Mouse (Mus musculus) cerebellum, adult (tissue): ENCODE measurements around the gene Ndufaf5.
"Not testable (repeated sequence)": the region's sequence is repeated elsewhere in the genome, so short reads cannot be mapped to it uniquely, and the experiment has no call there.

Experiments
- ATAC-seq: cut with Nextera tagmentation; 2 replicates; pipeline ENCODE4 v1.9.2; 2017; ENCODE audit warnings: mild to moderate bottlenecking, moderate library complexity, mixed read lengths; ENCODE audit not compliant: insufficient number of reproducible peaks, low FRiP score, low TSS enrichment

Gene Ndufaf5

DNA sequence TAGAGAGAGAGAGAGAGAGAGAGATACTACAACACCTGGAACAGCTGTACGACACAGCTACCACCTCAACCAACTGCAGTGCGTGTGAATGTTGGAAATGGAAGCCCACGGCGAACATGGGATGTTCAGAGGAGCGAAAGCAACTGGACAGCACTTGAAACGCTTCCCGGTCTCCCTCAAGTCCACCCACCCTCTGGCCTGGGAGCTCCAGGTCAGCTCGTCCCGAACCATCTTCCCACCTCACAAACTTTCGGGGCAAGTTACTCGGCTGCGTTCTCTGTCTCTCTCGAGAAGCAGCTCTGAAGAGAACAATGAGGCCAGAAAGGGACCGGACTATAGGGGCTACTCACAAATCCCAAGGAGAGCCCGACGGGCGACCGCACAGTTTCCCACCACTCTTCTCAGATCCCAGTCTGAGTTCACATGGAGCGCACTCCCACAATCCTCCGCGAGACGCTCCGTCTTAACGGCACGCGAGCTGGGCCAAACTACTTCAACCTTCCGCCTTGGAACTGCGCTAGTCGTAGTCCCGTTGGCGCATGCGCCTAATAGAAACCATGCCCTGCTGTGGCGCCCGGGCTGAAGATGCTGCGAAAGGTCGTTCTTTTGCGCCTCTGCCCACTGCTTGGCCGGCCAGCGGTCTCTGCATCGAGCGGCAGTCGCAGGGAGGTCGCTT lies at the start of gene Ndufaf5, which contains the start of gene Esf1:
Gene Ndufaf5 (plus strand): TSS at position 523 of the 676 bp plus-strand sequence.
Gene Esf1 (minus strand): TSS at position 438 of the 676 bp plus-strand sequence.
- ATAC-seq: peak; percentile 93

DNA sequence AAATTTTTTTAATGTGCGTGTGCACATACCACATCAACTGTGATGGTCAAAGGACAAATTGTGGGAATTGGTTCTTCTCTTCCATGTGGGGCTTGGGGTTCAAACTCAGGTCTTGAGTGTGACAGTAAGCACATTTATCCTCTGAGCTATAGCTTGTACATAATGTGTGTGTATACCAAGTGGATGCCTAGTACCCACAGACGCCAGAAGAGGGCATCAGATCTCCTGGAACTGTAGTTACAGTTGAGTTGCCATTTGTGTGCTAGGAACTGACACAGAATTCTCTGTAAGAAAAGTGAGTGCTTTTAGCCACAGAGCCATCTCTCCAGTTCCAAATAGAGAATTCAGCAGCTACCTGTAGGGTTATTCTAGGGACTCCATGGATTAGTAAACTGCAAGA lies 44.9 kb upstream of the Ndufaf5 start:
- no peak for ATAC-seq

DNA sequence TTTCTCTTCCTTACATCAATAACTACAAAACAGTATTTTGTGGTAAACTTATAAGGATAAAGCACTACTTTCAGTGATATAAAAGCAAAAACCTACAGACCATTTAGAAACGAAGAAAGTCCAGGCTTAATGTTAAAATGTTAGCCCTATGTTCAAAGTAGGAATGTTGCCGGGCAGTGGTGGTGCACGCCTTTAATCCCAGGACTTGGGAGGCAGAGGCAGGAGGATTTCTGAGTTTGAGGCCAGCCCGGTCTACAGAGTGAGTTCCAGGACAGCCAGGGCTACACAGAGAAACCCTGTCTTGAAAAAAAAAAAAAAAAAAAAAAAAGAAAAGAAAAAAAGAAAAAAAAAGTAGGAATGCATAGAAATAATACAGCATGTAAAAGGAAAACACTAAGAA lies 18.7 kb upstream of the Ndufaf5 start, which contains the start of gene Gm17374:
Gene Gm17374 (plus strand): TSS at position 301 of the 400 bp plus-strand sequence.
- ATAC-seq: not testable (repeated sequence)

DNA sequence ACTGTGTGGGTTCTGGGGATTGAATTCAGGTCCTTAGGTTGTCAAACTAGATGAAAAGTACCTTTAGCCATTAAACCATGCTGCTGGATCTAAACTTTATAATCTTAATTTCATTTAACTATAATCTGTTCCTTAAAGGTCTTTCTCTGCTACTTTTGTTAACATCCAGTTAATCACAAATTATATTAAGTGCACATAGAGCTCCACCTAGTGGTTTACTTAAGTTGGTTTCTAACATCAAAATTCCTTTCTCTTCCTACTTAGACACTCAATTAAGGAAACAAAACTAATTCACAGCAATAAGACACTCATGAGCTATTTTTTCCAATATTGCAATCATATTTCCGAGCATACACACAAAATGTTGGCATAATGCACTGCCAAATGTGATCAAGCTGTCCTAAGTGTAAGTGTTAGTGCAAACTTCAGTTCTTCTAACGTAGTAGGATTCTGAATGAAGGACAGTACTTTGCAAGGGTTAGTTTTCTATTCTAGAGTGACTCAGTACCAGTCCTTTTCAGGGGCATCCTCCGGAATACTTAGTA lies 11.2 kb upstream of the Ndufaf5 start:
- ATAC-seq: no peak; the same call in 1 of the 2 replicates

DNA sequence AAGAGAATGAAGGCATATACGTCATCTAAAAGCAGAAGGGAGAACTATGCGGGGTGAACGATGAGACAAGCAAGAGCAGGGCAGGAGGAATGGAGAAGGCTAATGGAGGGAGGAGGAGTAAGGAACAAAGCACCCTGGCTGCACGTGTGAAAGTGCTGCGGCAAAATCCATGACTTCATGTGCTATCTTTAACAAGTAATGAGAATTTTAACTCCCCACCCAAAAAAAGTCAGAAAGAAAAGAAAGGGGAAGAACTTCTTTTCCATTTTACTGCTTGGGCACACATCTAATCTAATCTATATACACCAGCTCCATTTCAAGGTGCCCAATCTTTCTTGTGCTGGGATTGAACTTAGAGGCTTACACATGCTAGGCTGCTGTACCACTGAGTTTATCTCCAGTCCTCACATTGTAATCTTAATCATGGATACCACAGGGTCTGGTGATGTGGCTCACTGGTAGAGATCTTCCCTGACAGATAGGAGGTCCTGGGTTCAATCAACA lies 7.0 kb upstream of the Ndufaf5 start:
- ATAC-seq: no peak

DNA sequence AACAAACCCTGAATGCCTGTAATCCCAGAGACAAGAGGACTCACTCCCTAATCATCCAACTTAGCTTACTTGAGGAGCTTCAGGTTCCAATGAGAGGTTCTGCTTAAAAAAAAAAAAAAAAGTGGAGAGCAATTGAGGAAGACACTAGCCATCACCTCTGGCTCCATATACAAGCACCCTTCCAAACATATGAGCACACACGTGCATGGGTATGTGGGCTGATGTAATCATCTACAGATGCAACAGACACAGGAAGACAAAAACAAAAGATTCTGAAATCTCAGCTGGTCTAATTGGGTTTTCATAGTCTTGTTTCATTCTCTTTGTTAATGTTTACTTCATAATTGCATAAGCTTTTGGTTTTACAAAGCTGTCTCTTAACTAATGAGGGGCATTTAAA lies 1.4 kb upstream of the Ndufaf5 start:
- ATAC-seq: no peak

DNA sequence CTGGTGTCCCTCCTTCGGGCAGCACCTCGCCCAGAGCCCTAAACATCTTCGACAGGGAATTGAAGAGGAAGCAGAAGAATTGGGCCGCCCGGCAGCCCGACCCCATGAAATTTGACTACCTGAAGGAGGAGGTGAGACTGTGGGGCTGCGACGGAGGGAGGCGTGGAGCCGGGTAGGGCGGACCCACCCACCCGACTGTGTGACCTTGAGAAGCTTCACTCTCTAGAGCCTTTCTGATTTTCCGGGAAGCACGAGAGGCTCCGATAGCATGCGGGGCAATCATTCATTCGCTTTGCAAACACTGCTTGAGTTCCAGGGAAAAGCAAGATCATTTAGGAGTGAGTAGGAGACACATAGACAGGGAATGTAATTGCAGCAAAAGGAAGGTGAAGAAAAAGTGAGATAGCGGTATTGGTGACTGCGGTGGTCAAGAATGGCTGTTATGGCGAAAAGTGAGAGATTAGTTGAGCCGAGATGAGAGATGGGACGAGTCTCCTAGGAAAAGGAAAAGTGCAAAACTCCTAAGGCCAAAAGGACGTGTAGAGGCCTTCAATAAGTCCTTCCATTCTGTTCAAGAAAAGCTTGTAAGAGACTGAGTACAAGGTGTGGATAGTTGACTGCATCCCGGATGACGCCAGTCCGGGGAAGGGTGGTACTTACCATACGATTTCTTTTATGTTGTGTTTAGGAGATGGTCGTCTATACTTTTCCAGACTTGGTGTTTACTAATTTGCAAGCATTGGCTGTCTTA lies 529 bp downstream of the Ndufaf5 start:
- ATAC-seq: peak; percentile 69

DNA sequence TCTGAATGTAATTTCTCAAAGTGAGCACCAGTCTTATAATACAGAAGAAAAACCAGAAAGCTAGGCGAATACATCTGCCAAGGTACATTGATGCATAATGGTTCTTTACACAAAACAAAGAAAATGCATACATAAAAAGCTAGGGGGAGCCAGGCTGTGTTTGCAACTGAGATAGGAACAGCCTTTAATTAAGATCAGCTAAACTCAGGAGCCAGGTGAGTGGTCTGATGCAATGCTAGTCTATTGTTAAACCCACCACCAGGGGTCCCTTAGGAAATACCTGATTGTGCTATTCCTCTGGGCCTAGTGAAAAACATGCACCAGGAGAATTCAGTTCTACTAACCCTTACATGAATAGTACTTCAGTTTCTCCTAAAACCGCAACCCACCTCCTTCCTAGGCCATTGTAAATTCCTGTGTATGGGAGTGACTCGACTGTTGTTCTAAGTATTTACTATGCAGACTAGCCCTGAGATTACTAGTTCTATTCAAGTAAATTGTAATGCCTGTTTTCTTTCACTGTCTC lies 15.3 kb downstream of the Ndufaf5 start:
- not testable (repeated sequence) for ATAC-seq

DNA sequence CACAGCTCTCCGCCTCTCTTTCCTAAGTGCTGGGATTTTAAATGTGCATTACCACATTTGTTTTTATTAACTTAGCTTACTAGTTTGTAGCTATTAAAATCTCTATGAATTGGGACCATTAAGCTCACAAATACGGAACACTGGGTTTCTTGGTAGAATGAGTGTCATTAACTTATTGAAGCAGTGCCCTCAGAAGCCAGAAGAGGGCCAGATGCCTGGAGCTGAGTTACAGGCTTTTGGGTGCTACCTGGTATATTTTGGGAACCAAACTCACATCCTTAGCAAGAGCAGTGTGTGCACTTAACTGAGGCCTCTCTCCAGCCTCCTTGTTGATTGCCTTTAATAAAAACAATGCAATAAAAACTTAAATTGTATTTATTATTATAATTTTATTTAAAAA lies 30.3 kb downstream of the Ndufaf5 start:
- no peak for ATAC-seq

DNA sequence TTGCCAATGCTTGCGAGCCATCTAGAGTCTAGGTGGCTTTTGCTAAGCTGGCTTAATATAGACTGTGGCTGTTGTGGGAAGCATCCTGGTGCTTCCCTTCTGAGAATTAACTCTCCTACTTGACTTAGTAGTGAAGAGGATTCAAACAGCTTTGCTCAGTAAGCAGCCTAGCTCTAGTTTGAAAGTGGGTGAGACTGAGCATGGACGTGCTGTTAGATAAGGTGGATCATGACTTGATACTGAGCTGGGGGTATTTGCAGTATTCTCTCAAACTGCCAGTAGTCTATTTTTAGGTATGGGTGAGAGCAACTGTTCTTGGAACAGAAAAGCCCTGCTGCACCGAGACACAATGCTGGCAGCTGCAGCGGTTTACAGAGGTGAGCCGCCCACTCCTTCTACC lies 32.1 kb downstream of the Ndufaf5 start:
- no peak; the same call in 1 of the 2 replicates for ATAC-seq

DNA sequence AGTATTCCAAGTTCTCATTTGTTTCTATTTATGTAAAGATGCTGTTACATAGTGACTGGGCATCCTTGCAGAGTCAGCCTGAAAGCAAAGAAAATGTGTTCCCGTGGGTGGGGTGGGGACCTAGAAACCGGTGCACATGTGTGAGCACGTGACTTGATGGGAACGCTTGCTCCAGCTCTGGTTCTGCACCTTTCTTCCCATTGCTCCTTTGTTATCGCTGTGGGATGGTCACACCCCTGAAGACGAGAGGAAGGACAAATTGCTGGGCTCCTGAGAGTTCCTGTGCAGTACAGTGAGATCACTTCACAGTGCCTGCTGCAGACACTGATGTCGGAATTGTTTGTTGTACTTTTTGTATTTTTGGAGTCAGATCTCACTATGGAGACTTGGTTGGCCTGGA lies 33.3 kb downstream of the Ndufaf5 start:
- ATAC-seq: no peak

DNA sequence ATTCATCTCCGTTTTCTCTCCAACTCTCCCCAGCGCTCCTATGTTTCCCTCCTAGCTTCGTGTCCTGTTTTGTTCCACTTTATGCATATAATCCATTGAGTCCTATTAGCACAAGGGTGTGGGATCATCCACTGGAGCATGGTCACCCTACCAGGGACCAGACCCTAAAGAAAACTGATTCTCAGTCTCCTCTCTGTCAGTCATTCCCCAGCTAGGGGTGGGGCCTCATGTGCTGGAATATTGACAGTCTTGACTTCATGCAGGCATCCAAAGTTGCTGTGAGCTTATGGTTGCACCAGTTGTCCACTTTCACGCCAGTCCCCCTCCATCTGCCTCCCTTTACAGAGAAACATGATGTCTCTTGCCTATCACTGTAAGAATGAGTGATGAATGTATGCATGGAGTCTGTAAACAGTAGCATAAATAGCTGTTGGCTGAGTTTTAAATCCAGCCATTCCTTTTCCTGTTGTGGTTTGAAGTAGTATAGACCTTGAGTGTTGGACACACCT lies 44.1 kb downstream of the Ndufaf5 start:
- no peak for ATAC-seq

DNA sequence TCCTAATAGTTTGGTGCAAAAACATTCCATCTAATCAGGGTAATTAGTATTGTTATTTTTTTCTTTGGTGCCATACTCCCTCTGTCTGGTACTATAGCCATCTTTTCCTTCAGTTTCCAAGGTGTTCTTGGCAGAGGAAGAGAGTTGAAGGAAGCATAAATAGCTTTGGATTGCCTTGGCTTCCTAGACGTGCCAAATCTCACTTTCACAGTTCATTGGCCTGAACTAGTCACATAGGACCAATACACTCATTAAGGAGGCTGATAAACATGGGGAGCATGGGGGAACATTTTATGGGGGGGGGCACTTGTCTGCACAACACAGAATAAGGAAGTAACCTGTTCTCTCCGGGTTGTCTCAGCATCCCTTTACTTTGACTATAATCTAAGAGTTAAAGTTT lies 45.0 kb downstream of the Ndufaf5 start:
- ATAC-seq: peak; percentile 65; the same call in 1 of the 2 replicates

DNA sequence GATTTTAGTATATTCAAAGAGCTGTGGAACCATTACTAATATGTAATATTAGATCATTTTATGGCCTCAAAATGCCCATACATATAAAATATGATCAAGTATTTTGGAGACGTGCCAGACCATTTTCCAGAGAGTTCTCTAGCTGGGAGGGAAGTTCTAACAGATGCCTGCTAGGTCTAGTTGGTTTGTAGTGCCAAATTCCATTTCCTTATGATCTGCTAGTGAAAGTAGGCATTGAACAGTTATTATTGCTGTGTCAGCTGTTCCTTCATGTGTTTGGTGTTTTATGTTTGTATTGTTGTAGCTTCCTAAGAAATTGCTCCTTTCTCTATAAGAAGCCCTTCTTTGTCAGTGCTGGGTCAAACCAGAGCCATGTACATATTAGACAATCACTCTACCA lies 45.5 kb downstream of the Ndufaf5 start:
- ATAC-seq: no peak

DNA sequence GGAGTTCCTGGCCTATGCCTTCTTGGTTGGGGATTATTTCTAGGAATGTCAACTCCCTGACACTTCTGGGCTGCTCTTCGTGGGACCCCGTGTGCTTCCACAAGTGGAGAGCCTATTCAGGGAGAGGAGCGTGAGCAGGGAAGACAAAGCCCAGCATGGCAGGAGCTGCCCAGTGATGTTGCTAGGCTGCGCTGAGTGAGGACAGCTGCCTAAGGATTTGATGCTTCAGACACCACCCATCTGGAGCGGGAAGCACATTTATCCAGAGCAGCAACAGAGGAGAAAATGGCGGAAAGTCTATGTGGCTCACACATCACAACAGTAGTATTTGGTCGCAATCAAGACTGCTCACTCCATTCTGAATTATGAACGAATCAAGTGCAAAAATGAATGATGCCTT lies 49.9 kb downstream of the Ndufaf5 start:
- no peak for ATAC-seq

DNA sequence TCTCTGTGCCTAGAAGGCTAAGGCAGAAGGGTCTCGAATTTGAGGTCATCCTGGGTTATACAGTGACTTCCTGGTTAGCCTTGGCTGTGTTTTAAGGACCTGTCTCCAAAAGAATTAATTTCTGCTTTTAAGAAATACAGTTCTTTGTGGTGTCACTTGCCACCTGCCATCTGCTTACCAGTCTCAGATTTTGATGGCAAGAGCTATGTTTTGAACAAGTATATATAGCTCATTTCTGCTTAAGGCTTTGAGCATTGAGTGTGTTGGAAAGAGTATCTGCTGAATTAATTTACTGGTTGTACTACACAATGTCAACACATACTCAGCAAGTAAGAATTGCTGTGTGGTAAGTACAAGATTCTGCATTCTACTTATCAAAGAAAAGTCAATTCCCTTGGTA lies 59.8 kb downstream of the Ndufaf5 start:
- ATAC-seq: no peak

DNA sequence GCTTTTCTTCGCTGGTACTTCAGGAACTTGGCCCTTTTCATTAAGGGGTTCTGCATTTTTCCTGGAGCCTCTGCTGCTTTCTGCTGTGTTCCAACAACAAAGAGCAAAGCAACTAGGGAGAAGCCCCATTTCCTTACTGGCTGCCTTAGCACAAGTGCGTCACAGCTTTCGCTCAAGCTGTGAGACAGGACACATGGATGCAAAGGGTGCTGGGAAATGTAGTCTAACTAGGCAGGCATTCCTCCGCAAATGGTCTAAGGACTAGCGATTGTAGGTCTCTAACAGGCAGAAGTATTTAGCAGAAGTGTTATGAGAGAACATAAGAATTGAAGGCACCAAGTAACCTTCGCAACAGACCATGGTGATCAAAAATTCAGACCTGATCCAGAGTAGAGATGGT lies 66.8 kb downstream of the Ndufaf5 start:
- ATAC-seq: no peak

DNA sequence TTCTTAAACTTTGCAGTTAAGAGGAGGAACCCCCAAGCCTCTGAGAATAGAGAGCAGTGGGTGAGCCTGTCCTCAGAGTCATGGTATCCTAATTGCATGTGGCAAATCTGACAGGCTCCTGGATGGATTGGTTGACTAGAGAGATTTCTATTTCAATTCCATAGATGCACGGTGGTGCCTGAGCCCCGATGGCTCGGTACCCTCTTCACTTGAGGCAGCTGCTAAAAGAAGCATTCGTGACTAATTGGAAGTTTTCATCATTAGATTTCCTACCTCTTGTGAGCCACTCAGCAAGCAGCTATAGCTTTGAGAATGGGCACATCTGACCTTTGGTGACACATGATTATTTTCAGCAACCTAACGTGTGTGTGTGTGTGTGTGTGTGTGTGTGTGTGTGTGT lies 71.9 kb downstream of the Ndufaf5 start:
- no peak for ATAC-seq

DNA sequence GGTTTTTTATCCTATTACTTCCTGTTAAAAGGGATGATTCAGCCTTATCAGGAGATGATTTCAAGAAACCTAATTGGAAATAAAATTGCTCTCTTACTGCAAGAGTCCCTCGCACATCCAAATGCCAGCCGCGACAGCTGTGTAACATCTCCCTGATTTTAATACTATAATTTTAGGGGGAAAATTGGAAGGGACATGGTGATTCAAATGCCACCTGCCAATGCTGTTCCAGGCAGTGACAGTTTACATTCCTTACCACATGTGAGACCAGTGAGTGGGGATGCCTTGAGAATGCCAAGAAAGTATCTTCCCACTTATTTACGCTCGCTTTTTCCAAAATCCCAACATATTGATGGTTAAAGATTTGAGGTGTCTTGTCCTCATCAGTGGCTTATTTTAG lies 72.7 kb downstream of the Ndufaf5 start:
- ATAC-seq: no peak
